Mouse (Mus musculus) hindbrain, embryonic 16.5 days (tissue): ENCODE data around the gene Poldip3. TPM values are rescaled to one million over a fixed set of nuclear protein-coding genes. Genes with fewer than 3 reads are reported as not detected.

Source experiments
- ATAC-seq: fragments of 200-750 bp; cut with Nextera tagmentation; 2 replicates; pipeline ENCODE4 v1.8.0; 2017; ENCODE audit warnings: moderate TSS enrichment, moderate library complexity
- H3K27ac ChIP-seq: fragments of 300-500 bp; sonication (generic); 2 replicates; pipeline ENCODE4 v1.5.1; 2014; ENCODE audit warnings: low read depth, mild to moderate bottlenecking, control low read depth, low read length, moderate library complexity
- H3K27me3 ChIP-seq: fragments of 300-500 bp; sonication (generic); replicated peaks from 2 replicates; pipeline ENCODE4 v1.6.1; 2014; ENCODE audit warnings: low read length; ENCODE audit not compliant: control insufficient read depth, insufficient read depth
- H3K36me3 ChIP-seq: fragments of 300-500 bp; sonication (generic); 2 replicates; pipeline ENCODE4 v1.6.1; 2014; ENCODE audit warnings: mild to moderate bottlenecking, low read length, moderate library complexity, mixed read lengths; ENCODE audit not compliant: control insufficient read depth, insufficient read depth
- H3K4me1 ChIP-seq: fragments of 300-500 bp; sonication (generic); 2 replicates; pipeline ENCODE4 v1.6.1; 2014; ENCODE audit warnings: low read depth, low read length; ENCODE audit not compliant: control insufficient read depth, insufficient read depth
- H3K4me2 ChIP-seq: fragments of 300-500 bp; sonication (generic); 2 replicates; pipeline ENCODE4 v1.6.1; 2014; ENCODE audit warnings: mild to moderate bottlenecking, low read length, control low read depth, moderate library complexity
- H3K4me3 ChIP-seq: fragments of 300-500 bp; sonication (generic); 2 replicates; pipeline ENCODE4 v1.5.1; 2014; ENCODE audit warnings: mild to moderate bottlenecking, low read length, control low read depth, moderate library complexity
- H3K9ac ChIP-seq: fragments of 300-500 bp; sonication (generic); 2 replicates; pipeline ENCODE4 v1.6.1; 2014; ENCODE audit warnings: low read depth, mild to moderate bottlenecking, control low read depth, low read length, moderate library complexity
- H3K9me3 ChIP-seq: fragments of 300-500 bp; sonication (generic); 2 replicates; pipeline ENCODE4 v1.6.1; 2014; ENCODE audit warnings: mild to moderate bottlenecking, low read length, moderate library complexity; ENCODE audit not compliant: control insufficient read depth
- WGBS: fragments of 180-500 bp; shearing (Covaris S2); extraction: QIAGEN DNeasy Blood & Tissue Kit; methylation state at CpG from one replicate; pipeline ENCODE4 v1.1.7; 2014; 5-methylcytosine and 5-hydroxymethylcytosine counted together
- polyA plus RNA-seq: library from polyadenylated mRNA; unstranded; fragments of >200 nt; fragmentation: Nextera tagmentation; extraction: Ambion mirVana; gene quantifications from 2 replicates; pipeline ENCODE4 v1.2.1, GENCODE M21; 2015

Poldip3 gene
- polyA plus RNA-seq, 1 experiment from 2014 or later: 122 TPM

DNA sequence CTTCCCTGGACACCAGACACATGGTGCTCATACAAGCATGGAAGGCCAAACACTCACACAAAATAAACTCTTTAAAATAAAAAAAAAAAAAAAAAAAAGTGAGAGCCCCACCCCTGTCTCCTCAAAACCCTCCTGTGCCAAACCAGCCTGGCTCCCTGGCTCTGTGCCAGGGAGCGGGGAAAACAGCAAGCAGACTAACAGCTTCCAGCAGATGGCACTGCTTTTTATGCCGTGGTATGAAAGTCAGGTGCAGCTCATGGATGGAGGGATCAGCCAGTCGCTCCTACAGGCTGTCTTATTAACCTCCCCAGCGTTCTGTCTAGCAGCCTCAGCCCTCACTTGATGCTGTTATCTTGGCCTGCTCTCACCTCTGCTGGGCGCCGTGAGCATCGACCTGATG is 30.8 kb downstream of the Poldip3 start:
- Histone ChIP-seq H3K9me3 (no peaks in the 10 kb centered on the region), H3K27me3 (no peaks in the 10 kb centered on the region), H3K9ac (no peak overlapping the region), H3K36me3 (peaks cover 14% of the 10 kb centered on the region), H3K27ac (no peak overlapping the region), H3K4me1 (peaks cover 12% of the 10 kb centered on the region), H3K4me3 (no peak overlapping the region), H3K4me2 (no peak overlapping the region)
- ATAC-seq: no peak
- WGBS: 49% methylated on average over 7 of the region's 7 CpGs

DNA sequence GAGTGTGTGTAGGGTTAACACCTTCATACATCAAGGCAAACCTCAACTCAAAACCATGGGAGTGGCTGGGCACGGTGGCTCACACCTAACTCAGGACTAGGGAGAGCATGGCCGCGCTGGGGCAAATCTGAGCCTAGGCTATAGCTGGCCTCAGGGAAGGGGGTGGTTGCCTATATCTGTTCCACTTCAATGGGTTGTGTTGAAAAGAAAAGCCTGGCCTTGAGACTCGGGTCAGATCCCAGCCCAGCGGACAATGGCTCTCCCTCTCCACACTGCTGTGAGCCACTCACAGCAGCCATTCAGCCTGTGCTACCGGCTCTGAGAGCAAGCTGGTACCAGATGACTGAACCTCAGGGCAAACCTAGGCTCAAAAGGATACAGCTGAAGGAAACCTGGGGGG is 34.1 kb downstream of the Poldip3 start:
- H3K4me3 ChIP-seq: no peak overlapping the region
- no peak overlapping the region for H3K9ac ChIP-seq
- no peak for ATAC-seq
- no peaks in the 10 kb centered on the region for H3K9me3 ChIP-seq
- H3K27ac ChIP-seq: no peak overlapping the region
- H3K4me2 ChIP-seq: no peak overlapping the region
- H3K27me3 ChIP-seq: no peaks in the 10 kb centered on the region
- H3K36me3 ChIP-seq: peaks cover 14% of the 10 kb centered on the region
- H3K4me1 ChIP-seq: peaks cover 10% of the 10 kb centered on the region
- WGBS: 36% methylated on average over 6 of the region's 6 CpGs

- H3K27ac ChIP-seq: no peak overlapping the region
- H3K36me3 ChIP-seq: peaks cover 11% of the 10 kb centered on the region
- H3K9ac ChIP-seq: no peak overlapping the region; the same call in 1 of the 2 replicates
- no peaks in the 10 kb centered on the region for H3K9me3 ChIP-seq
- no peaks in the 10 kb centered on the region for H3K27me3 ChIP-seq
- H3K4me3 ChIP-seq: no peak overlapping the region
- 63% methylated on average over 9 of the region's 9 CpGs for WGBS
- ATAC-seq: no peak
- H3K4me1 ChIP-seq: peaks cover 10% of the 10 kb centered on the region
- H3K4me2 ChIP-seq: no peak overlapping the region
Observed at GRCm38 (mm10) chr15:83114106-83114505, 35.1 kb downstream of the Poldip3 start.

DNA sequence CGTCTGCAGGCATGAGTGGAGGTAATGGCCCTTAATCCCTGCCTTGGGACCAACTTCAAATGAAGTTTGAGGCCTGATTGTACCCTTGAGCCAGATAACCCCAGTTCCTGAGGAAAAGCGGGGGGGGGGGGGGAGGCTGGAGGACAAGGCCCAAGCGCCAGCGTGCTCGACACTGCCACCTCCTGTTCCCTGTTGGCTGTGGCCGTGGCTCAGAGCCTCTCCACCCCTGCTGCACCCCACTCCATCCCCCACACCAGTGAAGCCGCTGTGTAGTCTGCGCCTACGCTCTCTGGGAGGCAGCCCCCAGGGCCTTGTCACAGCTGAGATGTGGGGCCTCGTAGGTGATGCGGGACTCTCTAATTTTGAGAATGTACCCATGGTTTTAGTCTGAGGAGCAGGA is 36.3 kb downstream of the Poldip3 start:
- Histone ChIP-seq H3K36me3 (peaks cover 11% of the 10 kb centered on the region), H3K4me3 (no peak overlapping the region), H3K4me2 (no peak overlapping the region), H3K4me1 (peaks cover 10% of the 10 kb centered on the region), H3K27me3 (no peaks in the 10 kb centered on the region), H3K9ac (no peak overlapping the region), H3K27ac (no peak overlapping the region), H3K9me3 (no peaks in the 10 kb centered on the region)
- peak; percentile 66; the same call in 1 of the 2 replicates for ATAC-seq
- 4% methylated on average over 10 of the region's 11 CpGs for WGBS

DNA sequence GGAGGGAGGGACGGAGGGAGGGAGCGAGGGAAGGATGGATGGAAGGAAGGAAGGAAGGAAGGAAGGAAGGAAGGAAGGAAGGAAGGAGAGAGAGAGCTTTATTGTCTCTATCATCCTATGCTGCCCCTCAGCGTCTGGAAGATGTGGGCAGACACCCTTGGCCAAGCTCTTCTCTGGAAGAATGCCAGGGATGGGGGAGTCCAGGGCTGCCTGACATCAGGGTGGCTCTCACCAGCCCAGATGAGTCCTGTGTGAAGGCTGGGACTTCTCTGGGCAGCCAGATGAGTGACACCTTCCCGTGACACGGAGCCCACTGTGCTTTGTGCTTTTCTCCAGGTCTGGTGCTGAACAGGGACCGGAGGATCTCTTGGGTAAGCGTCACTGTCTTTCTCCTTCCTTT is 37.3 kb downstream of the Poldip3 start:
- H3K4me1 ChIP-seq: peaks cover 10% of the 10 kb centered on the region
- 89% methylated on average over 7 of the region's 7 CpGs for WGBS
- H3K27me3 ChIP-seq: no peaks in the 10 kb centered on the region
- H3K36me3 ChIP-seq: peaks cover under 1% of the 10 kb centered on the region
- no peaks in the 10 kb centered on the region for H3K9me3 ChIP-seq
- H3K4me3 ChIP-seq: no peak overlapping the region
- no peak overlapping the region for H3K27ac ChIP-seq
- H3K4me2 ChIP-seq: no peak overlapping the region
- ATAC-seq: no peak
- H3K9ac ChIP-seq: no peak overlapping the region; the same call in 1 of the 2 replicates

GRCm38 (mm10) chr15:83111290-83111689 is 37.9 kb downstream of the Poldip3 start:
- Histone ChIP-seq H3K27ac (no peak overlapping the region), H3K9ac (no peak overlapping the region), H3K36me3 (no peaks in the 10 kb centered on the region; the same call in none of the 2 replicates), H3K4me3 (no peak overlapping the region), H3K4me2 (no peak overlapping the region), H3K9me3 (no peaks in the 10 kb centered on the region), H3K4me1 (peaks cover 10% of the 10 kb centered on the region), H3K27me3 (no peaks in the 10 kb centered on the region)
- 58% methylated on average over 6 of the region's 6 CpGs for WGBS
- ATAC-seq: no peak

GRCm38 (mm10) chr15:83107814-83108213 is 41.4 kb downstream of the Poldip3 start:
- H3K4me3 ChIP-seq: no peak overlapping the region
- H3K4me2 ChIP-seq: no peak overlapping the region
- no peaks in the 10 kb centered on the region for H3K4me1 ChIP-seq
- no peaks in the 10 kb centered on the region for H3K9me3 ChIP-seq
- H3K36me3 ChIP-seq: no peaks in the 10 kb centered on the region
- no peaks in the 10 kb centered on the region for H3K27me3 ChIP-seq
- ATAC-seq: no peak
- 35% methylated on average over 6 of the region's 6 CpGs for WGBS
- H3K27ac ChIP-seq: no peak overlapping the region
- H3K9ac ChIP-seq: no peak overlapping the region

DNA sequence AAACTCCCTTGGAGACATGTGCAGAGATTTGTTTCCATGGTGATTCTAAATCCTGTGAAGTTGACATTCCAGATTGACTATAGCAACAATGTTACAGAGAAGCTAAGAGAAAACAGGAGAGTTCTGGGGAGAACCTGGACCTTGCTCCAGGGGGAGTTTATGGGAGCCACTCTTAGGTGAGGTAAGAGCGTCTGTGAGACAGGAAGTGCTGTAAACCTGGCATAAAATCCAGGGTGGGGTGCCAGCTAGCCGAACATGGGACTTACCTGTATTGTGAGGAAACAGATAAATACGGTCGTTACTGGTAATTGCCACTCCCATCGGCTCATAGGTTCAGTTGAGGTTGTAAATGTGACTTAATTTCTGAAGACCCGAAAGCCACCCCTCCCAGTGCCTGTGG is 42.8 kb downstream of the Poldip3 start:
- Histone ChIP-seq H3K27me3 (no peaks in the 10 kb centered on the region), H3K4me2 (no peak overlapping the region), H3K4me1 (no peaks in the 10 kb centered on the region), H3K36me3 (no peaks in the 10 kb centered on the region), H3K27ac (no peak overlapping the region), H3K9ac (no peak overlapping the region), H3K9me3 (no peaks in the 10 kb centered on the region), H3K4me3 (no peak overlapping the region)
- WGBS: 86% methylated on average over 6 of the region's 6 CpGs
- ATAC-seq: no peak

DNA sequence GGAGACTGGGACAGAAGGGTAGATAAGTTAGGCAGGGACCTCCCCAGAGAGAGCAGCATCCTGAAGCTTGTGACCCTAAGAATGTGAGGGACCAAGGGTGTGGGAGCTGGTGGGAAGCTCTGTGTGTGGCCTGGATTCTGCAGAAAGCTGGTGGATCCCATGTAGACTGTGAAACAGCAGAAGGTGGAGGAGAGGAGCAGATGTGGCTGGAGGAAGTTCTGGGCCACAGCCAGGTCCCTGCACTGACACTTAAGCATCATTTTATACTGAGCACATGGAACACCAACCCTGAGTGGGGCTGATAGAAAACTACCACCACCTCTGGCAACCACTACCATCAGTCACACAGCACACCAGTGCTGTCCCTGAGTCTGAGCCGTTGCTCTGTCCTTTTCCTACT is 46.1 kb downstream of the Poldip3 start:
- Histone ChIP-seq H3K4me3 (no peak overlapping the region), H3K27ac (no peak overlapping the region), H3K9ac (no peak overlapping the region), H3K9me3 (no peaks in the 10 kb centered on the region), H3K27me3 (peaks cover 4% of the 10 kb centered on the region; the same call in 1 of the 2 replicates), H3K36me3 (no peaks in the 10 kb centered on the region), H3K4me2 (no peak overlapping the region), H3K4me1 (peaks cover 12% of the 10 kb centered on the region)
- no peak for ATAC-seq
- 44% methylated on average over 1 of the region's 1 CpGs for WGBS

DNA sequence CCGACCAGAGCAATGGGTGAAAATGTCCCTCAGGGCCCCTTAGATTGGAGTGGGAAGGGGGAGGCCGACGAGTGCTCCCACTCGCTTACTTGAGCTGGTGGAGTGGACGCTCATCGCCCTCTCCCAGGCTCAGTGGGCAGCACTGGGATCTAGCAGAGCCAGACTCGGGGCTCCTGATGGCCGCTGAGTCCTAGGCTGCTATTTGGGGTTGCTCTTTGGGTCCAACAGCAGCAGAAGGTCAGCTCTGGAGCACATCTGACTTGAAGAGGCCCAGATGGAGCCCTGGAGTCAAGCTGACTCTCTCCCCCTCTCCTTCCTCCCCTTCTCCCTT is 48.9 kb downstream of the Poldip3 start:
- peak overlapping the region; percentile 38 for H3K4me3 ChIP-seq
- H3K4me1 ChIP-seq: peaks cover 12% of the 10 kb centered on the region
- ATAC-seq: peak; percentile 41; the same call in 1 of the 2 replicates
- no peaks in the 10 kb centered on the region for H3K9me3 ChIP-seq
- H3K27me3 ChIP-seq: peaks cover 4% of the 10 kb centered on the region; the same call in 1 of the 2 replicates
- H3K27ac ChIP-seq: no peak overlapping the region
- 2% methylated on average over 8 of the region's 8 CpGs for WGBS
- no peaks in the 10 kb centered on the region for H3K36me3 ChIP-seq
- peak overlapping the region; percentile 57 for H3K9ac ChIP-seq
- peak overlapping the region; percentile 55 for H3K4me2 ChIP-seq
